Mouse (Mus musculus) limb, embryonic 14.5 days (tissue): ENCODE data around the gene Il3. TPM values are rescaled to one million over a fixed set of nuclear protein-coding genes. Genes with fewer than 3 reads are reported as not detected.

ENCODE experiments used
- ATAC-seq: fragments of 200-750 bp; cut with Nextera tagmentation; 2 replicates; pipeline ENCODE4 v1.8.0; 2017; ENCODE audit warnings: low read depth, moderate number of reproducible peaks, moderate TSS enrichment; ENCODE audit not compliant: low FRiP score
- DNase-seq: peaks from one replicate; pipeline ENCODE4 v3.0.0-alpha.2; 2015; ENCODE audit warnings: low spot score
- H3K27ac ChIP-seq: fragments of 300-500 bp; sonication (generic); replicated peaks from 2 replicates; pipeline ENCODE4 v1.5.1; 2014; ENCODE audit warnings: low read depth, mild to moderate bottlenecking, low read length, moderate library complexity, mixed read lengths
- H3K27me3 ChIP-seq: fragments of 300-500 bp; sonication (generic); 2 replicates; pipeline ENCODE4 v1.6.1; 2014; ENCODE audit warnings: low read length, mixed read lengths; ENCODE audit not compliant: control insufficient read depth, insufficient read depth
- H3K36me3 ChIP-seq: fragments of 300-500 bp; sonication (generic); 2 replicates; pipeline ENCODE4 v1.6.1; 2014; ENCODE audit warnings: mild to moderate bottlenecking, low read length, moderate library complexity, mixed read lengths; ENCODE audit not compliant: control insufficient read depth, insufficient read depth
- H3K4me1 ChIP-seq: fragments of 300-500 bp; sonication (generic); 2 replicates; pipeline ENCODE4 v1.6.1; 2014; ENCODE audit warnings: antibody characterized with exemption, low read length, mixed read lengths; ENCODE audit not compliant: control insufficient read depth, insufficient read depth
- H3K4me2 ChIP-seq: fragments of 300-500 bp; sonication (generic); replicated peaks from 2 replicates; pipeline ENCODE4 v1.6.1; 2014; ENCODE audit warnings: low read depth, mild to moderate bottlenecking, low read length, moderate library complexity; ENCODE audit not compliant: severe bottlenecking
- H3K4me3 ChIP-seq: fragments of 300-500 bp; sonication (generic); replicated peaks from 2 replicates; pipeline ENCODE4 v1.5.1; 2014; ENCODE audit warnings: low read length
- H3K9ac ChIP-seq: fragments of 300-500 bp; sonication (generic); 2 replicates; pipeline ENCODE4 v1.6.1; 2014; ENCODE audit warnings: mild to moderate bottlenecking, low read depth, low read length, moderate library complexity; ENCODE audit not compliant: severe bottlenecking
- H3K9me3 ChIP-seq: fragments of 300-500 bp; sonication (generic); 2 replicates; pipeline ENCODE4 v1.6.1; 2016; ENCODE audit warnings: low read length; ENCODE audit not compliant: control insufficient read depth
- POLR2A ChIP-seq: fragments of 200-500 bp; IDR thresholded peaks from 2 replicates; pipeline ENCODE4 v1.8.0; 2012; ENCODE audit warnings: inconsistent platforms, mild to moderate bottlenecking, moderate library complexity, borderline replicate concordance; ENCODE audit not compliant: insufficient read depth, insufficient read length; ENCODE audit errors: extremely low read depth
- WGBS: fragments of 180-500 bp; shearing (Covaris S2); extraction: QIAGEN DNeasy Blood & Tissue Kit; methylation state at CpG from one replicate; pipeline ENCODE4 v1.1.7; 2014; 5-methylcytosine and 5-hydroxymethylcytosine counted together
- polyA plus RNA-seq, 2 experiments: library from polyadenylated mRNA; depleted of rRNA in 1 of 2; stranded (reverse) in 1 of 2; unstranded in 1 of 2; fragments of >200 nt; fragmentation: Nextera tagmentation in 1 of 2; extraction: Ambion mirVana in 1 of 2; gene quantifications; 2 replicates each; pipeline versions ENCODE4 v1.2.1 to v1.2.3; 2012 to 2014

The Il3 gene
- polyA plus RNA-seq, 2 experiments = not detected

DNA sequence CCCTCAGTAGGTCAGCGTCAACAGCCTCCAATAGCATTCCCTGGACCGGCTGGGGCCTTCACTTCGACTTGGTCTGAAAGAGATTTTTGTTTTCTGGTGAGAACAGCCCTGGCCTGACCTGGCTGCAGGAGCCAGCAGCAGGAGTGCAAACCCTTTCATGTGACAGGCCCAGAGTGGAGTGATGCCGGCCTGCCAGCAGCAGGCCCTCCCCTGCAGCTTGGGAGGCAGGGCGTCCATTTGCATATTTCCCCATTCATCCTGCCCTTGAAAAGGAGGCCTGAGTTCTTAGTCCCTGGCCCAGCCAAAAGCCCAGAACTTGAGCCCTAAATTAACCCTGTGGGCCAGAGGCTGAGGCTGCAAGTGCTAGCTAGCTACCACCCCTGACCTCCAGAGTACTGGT lies 44.9 kb upstream of the Il3 start:
- DNase-seq = no peak
- Histone ChIP-seq H3K27ac (no peak overlapping the region), H3K9me3 (no peaks in the 10 kb centered on the region), H3K9ac (no peak overlapping the region), H3K36me3 (no peaks in the 10 kb centered on the region), H3K27me3 (no peaks in the 10 kb centered on the region), H3K4me1 (peaks cover 4% of the 10 kb centered on the region), H3K4me2 (no peak overlapping the region), H3K4me3 (no peak overlapping the region)
- ATAC-seq = no peak
- WGBS = 23% methylated on average over 5 of the region's 5 CpGs
- no peak for TF ChIP-seq POLR2A

DNA sequence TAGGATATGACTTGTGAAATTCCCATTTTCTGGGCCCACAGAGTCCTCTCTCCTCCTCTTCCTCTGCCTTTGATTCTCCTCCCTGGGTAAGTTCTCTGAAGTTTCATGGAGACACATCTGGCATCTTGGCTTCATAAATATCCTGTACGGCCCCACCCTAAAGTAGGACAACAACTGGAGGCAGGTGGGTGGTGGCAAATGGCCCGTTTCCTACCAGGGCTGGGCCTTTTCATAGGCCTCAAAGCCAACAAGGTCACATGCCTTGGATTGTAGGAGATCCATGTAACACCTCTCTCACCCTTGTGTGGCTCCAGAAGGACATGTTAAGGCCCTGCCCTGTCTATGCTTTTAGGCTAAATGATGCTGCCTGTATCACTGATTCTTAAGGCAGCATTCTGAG lies 43.5 kb upstream of the Il3 start:
- no peak for TF ChIP-seq POLR2A
- H3K36me3 ChIP-seq = no peaks in the 10 kb centered on the region
- H3K4me2 ChIP-seq = no peak overlapping the region
- no peak overlapping the region for H3K4me3 ChIP-seq
- H3K4me1 ChIP-seq = peaks cover 4% of the 10 kb centered on the region
- WGBS = 56% methylated on average over 2 of the region's 2 CpGs
- H3K27me3 ChIP-seq = no peaks in the 10 kb centered on the region
- ATAC-seq = no peak
- DNase-seq = no peak
- H3K9ac ChIP-seq = no peak overlapping the region
- H3K9me3 ChIP-seq = no peaks in the 10 kb centered on the region
- H3K27ac ChIP-seq = no peak overlapping the region

DNA sequence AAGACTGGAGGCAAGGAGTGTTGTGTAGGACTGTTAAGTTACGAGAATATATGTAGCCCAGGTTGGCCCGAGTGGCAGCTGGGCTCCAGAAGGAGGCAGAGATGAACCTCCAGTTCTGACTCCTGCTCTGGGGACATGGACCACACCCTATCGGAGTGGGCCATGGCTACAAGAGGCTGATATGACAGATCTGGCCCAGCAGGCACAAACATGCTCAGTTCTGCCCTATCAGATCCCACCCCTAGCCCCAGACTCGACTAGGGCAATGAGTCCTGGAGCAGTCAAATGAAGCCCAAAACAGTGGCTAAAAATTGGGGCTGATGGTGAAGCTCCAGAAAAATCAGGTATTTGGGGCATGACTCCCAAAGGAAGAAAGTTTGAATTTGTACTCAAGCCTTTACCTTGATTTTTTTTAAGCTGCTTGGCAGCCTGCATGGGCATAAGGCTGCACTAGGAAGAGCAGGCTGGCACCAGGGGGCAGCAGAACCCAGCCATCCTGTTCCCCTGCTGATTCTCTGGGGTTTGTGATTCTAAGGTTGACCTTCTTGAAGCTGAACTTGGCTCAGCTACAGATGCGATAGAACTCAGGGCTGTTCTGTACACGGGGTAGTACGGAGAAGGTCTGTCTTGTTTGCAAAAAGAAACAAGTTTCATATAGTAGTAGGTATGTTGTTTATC lies 40.2 kb upstream of the Il3 start:
- Histone ChIP-seq H3K36me3 (no peaks in the 10 kb centered on the region), H3K4me2 (no peak overlapping the region), H3K27ac (no peak overlapping the region), H3K4me3 (no peak overlapping the region), H3K9me3 (no peaks in the 10 kb centered on the region), H3K27me3 (peaks cover 8% of the 10 kb centered on the region), H3K9ac (no peak overlapping the region), H3K4me1 (no peaks in the 10 kb centered on the region; the same call in 1 of the 2 replicates)
- no peak for ATAC-seq
- no peak for TF ChIP-seq POLR2A
- DNase-seq = peak; percentile 58
- 76% methylated on average over 7 of the region's 7 CpGs for WGBS

DNA sequence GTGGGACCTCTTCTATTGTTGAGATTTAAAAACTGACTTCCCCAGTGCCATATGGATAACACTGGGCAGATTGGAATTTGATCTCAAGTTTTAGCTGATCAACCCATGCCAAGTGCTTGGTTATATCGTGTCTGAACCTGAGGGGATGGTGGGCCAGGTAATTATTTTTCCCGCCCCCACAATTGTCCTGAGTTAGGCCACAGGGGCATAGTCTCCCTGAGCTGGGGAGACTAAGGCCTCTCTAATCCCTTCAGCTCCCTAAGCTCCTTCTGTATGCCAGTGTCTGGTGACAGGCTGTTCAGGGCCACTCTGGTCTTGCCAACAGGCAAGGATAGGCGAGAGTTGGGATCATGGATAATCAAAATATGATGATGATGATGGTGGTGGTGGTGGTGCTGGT lies 38.3 kb upstream of the Il3 start:
- H3K27ac ChIP-seq = no peak overlapping the region
- no peak for TF ChIP-seq POLR2A
- no peak overlapping the region for H3K9ac ChIP-seq
- no peak overlapping the region for H3K4me2 ChIP-seq
- no peaks in the 10 kb centered on the region for H3K36me3 ChIP-seq
- H3K9me3 ChIP-seq = no peaks in the 10 kb centered on the region
- WGBS = 80% methylated on average over 3 of the region's 3 CpGs
- DNase-seq (no peak), ATAC-seq (no peak)
- no peak overlapping the region for H3K4me3 ChIP-seq
- H3K27me3 ChIP-seq = peaks cover 8% of the 10 kb centered on the region
- no peaks in the 10 kb centered on the region for H3K4me1 ChIP-seq

DNA sequence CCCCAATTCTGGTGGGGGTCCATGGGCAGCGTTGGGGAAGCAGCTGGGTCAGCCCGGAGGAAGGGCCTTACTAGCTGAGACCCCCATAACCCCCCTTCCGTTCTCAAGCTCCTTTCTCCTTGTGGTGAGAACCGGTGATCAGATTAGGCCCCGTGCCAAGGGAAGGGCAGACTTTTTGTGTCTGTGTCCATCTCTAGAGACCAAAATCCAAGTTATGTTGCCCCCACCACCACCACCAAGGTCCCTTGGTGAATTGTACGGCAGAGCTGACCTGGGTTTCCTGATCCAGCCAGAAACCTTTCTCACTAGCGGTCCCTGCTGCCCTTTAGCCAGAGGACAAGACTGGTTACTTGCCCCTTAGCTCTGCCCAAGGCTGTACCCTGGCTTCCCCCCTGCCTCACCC lies 37.4 kb upstream of the Il3 start:
- H3K4me3 ChIP-seq = peak overlapping the region; percentile 43
- peak overlapping the region; percentile 92 for H3K4me2 ChIP-seq
- no peaks in the 10 kb centered on the region for H3K9me3 ChIP-seq
- TF ChIP-seq POLR2A = no peak
- 7% methylated on average over 6 of the region's 7 CpGs for WGBS
- no peak overlapping the region for H3K27ac ChIP-seq
- H3K9ac ChIP-seq = peak overlapping the region; percentile 26; the same call in 1 of the 2 replicates
- no peaks in the 10 kb centered on the region for H3K4me1 ChIP-seq
- no peak for DNase-seq
- ATAC-seq = no peak
- no peaks in the 10 kb centered on the region for H3K36me3 ChIP-seq
- peaks cover 8% of the 10 kb centered on the region for H3K27me3 ChIP-seq
